In the genomic region with DNA sequence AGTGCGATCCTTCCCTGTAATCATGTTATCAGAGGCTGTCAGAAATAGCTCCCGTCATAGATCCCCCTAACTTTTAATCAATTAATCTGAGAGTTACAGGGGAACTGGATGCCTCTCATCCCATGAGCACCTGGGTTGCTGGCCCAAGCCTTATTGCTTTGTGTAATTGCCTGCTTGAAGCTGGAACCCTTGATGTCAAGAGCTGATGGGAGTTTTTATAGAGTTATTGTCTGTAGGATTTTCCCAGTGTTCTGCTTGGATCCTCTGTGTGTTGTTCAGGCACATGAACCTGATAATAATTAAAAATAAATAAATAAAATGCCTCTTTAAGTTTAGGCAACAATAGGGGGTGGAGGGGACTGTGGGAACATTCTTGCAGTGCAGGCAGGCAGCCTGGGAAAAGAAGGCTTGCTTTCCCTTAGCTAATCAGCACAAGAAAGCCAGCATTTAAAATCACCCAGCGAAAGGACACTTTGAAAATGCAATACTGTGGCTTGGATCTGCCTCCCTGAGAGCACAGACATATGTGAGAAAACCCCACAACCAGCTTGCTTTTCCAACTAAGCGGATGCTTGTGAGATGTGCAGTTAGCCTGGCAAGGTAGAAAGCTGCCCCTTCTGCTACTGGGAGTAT, we compare ENCODE assay signal across 10 mouse cellular contexts. TPM values are rescaled to one million over a fixed set of nuclear protein-coding genes. Genes with fewer than 3 reads are reported as not detected.
DNase-seq lines count a peak whose midpoint lies in the region; ATAC-seq and TF ChIP-seq lines count a peak whose summit lies in the region.
"Had no signal": no experiment of that assay in that cellular context is flagged by ENCODE, and none has a peak within 500 bp of the region (broad histone marks: within the 10 kb centered on the region; RNA-seq: fewer than 3 reads in every experiment).

No protein-coding gene starts in this region.

- H3K4me2 ChIP-seq in embryonic facial prominence, embryonic 13.5 days: peak overlapping the region; percentile 5; the same call in 1 of the 2 replicates
- H3K4me2 ChIP-seq in hindbrain, embryonic 16.5 days (ENCODE audit: low read length): no peak overlapping the region
- no peak overlapping the region; the same call in 1 of the 2 replicates for H3K4me2 ChIP-seq in neural tube, embryonic 14.5 days (ENCODE audit: low read depth, low read length)
- H3K4me2 ChIP-seq: liver, embryonic 15.5 days had no signal

- H3K27me3 ChIP-seq in embryonic facial prominence, embryonic 13.5 days: no peaks in the 10 kb centered on the region
- H3K27me3 ChIP-seq in hindbrain, embryonic 16.5 days (replicated peaks; ENCODE audit: control insufficient read depth, insufficient read depth, low read length): no peaks in the 10 kb centered on the region
- no peaks in the 10 kb centered on the region for H3K27me3 ChIP-seq in neural tube, embryonic 14.5 days (ENCODE audit: control insufficient read depth, insufficient read depth, low read length)
- H3K27me3 ChIP-seq: liver, embryonic 15.5 days had no signal

- no peaks in the 10 kb centered on the region for H3K36me3 ChIP-seq in embryonic facial prominence, embryonic 13.5 days
- no peaks in the 10 kb centered on the region for H3K36me3 ChIP-seq in hindbrain, embryonic 16.5 days (ENCODE audit: control insufficient read depth, insufficient read depth, low read length)
- no peaks in the 10 kb centered on the region for H3K36me3 ChIP-seq in neural tube, embryonic 14.5 days (ENCODE audit: control insufficient read depth, insufficient read depth, low read length)
- H3K36me3 ChIP-seq: liver, embryonic 15.5 days had no signal

- H3K9ac ChIP-seq in embryonic facial prominence, embryonic 13.5 days: 0 out of 2 replicates have a peak overlapping the region, but pooled peaks have one; percentile 11
- no peak overlapping the region for H3K9ac ChIP-seq in hindbrain, embryonic 16.5 days (ENCODE audit: low read depth, low read length)
- H3K9ac ChIP-seq in neural tube, embryonic 14.5 days (replicated peaks; ENCODE audit: low read depth, low read length): no peak overlapping the region
- H3K9ac ChIP-seq: liver, embryonic 15.5 days had no signal

- H3K27ac ChIP-seq in layer of hippocampus, adult 2 months: peak overlapping the region; percentile 74
- peak overlapping the region; percentile 72 for H3K27ac ChIP-seq in embryonic facial prominence, embryonic 13.5 days
- H3K27ac ChIP-seq in hindbrain, embryonic 16.5 days (ENCODE audit: low read depth, low read length): peak overlapping the region; percentile 41; the same call in 1 of the 2 replicates
- peak overlapping the region; percentile 67 for H3K27ac ChIP-seq in neural tube, embryonic 14.5 days (ENCODE audit: low read depth, low read length)
- H3K27ac ChIP-seq: liver, embryonic 15.5 days had no signal

- WGBS in embryonic facial prominence, embryonic 13.5 days: 25% methylated on average over 4 of the region's 4 CpGs
- 21% methylated on average over 4 of the region's 4 CpGs for WGBS in hindbrain, embryonic 16.5 days
- whole genome bisulfite sequencing in neural tube, embryonic 14.5 days: 13% methylated on average over 4 of the region's 4 CpGs

- H3K4me3 ChIP-seq in layer of hippocampus, adult 2 months: no peak overlapping the region
- H3K4me3 ChIP-seq in embryonic facial prominence, embryonic 13.5 days: no peak overlapping the region
- H3K4me3 ChIP-seq in hindbrain, embryonic 16.5 days (ENCODE audit: low read length): no peak overlapping the region
- H3K4me3 ChIP-seq in neural tube, embryonic 14.5 days (ENCODE audit: low read depth, low read length): no peak overlapping the region
- H3K4me3 ChIP-seq: liver, embryonic 15.5 days had no signal

- peaks cover 84% of the 10 kb centered on the region for H3K4me1 ChIP-seq in embryonic facial prominence, embryonic 13.5 days
- H3K4me1 ChIP-seq in hindbrain, embryonic 16.5 days (ENCODE audit: control insufficient read depth, insufficient read depth, low read depth, low read length): peaks cover 41% of the 10 kb centered on the region
- H3K4me1 ChIP-seq in neural tube, embryonic 14.5 days (ENCODE audit: control insufficient read depth, insufficient read depth, low read length): peaks cover 51% of the 10 kb centered on the region

- no peak for DNase-seq in layer of hippocampus, adult 2 months (ENCODE audit: low spot score in 2 of 2)
- DNase-seq in layer of hippocampus, adult 9-10 months (ENCODE audit: low spot score): no peak
- DNase-seq in cerebellum, adult 11 months: no peak
- DNase-seq in thymus, postnatal 14 days: no peak

- H3K9me3 ChIP-seq in embryonic facial prominence, embryonic 13.5 days: no peaks in the 10 kb centered on the region
- H3K9me3 ChIP-seq in hindbrain, embryonic 16.5 days (ENCODE audit: control insufficient read depth, low read length): no peaks in the 10 kb centered on the region
- no peaks in the 10 kb centered on the region for H3K9me3 ChIP-seq in neural tube, embryonic 14.5 days (ENCODE audit: control insufficient read depth, low read length)
- H3K9me3 ChIP-seq: G1E; liver, embryonic 15.5 days had no signal

- ATAC-seq in embryonic facial prominence, embryonic 13.5 days (ENCODE audit: insufficient number of reproducible peaks, insufficient read depth, low FRiP score, low TSS enrichment, low read depth): no peak
- ATAC-seq in hindbrain, embryonic 16.5 days: peak; percentile 22; the same call in 1 of the 2 replicates
- ATAC-seq in neural tube, embryonic 14.5 days (ENCODE audit: low read depth): peak; percentile 7; the same call in 1 of the 2 replicates
- ATAC-seq in monocyte, adult 5-6 weeks (replicated peaks; ENCODE audit: insufficient number of reproducible peaks, low FRiP score, low TSS enrichment, poor library complexity, severe bottlenecking): no peak

- TF ChIP-seq CTCF in layer of hippocampus, adult 2 months (conservative IDR thresholded peaks at IDR 0.05): no peak

RNA-seq across cellular contexts. Expression of gene Sept11, which starts 33.8 kb away (rescaled TPM):
- 100 to 1,000 TPM; 107 to 115 TPM for total RNA-seq in layer of hippocampus, adult 2 months (2021)
- polyA plus RNA-seq in embryonic facial prominence, embryonic 13.5 days (2015; fragmentation: Nextera tagmentation; extraction: Ambion mirVana): 220 and 238 TPM in 2 replicates
- 125 and 150 TPM in 2 replicates for polyA plus RNA-seq in hindbrain, embryonic 16.5 days (2015; fragmentation: Nextera tagmentation; extraction: Ambion mirVana)
- 135 and 167 TPM in 2 replicates for polyA plus RNA-seq in neural tube, embryonic 14.5 days (2014; fragmentation: Nextera tagmentation; extraction: Ambion mirVana)
- total RNA-seq in monocyte, adult 5-6 weeks (2017): 78.7 to 182 TPM (median 86.3 TPM) in 3 replicates

Comparison
In these comparisons a context has a peak if more than half of its experiments do, and no peak if none do; other contexts are left out.
1. ATAC-seq: peak in hindbrain, embryonic 16.5 days (single experiment) and neural tube, embryonic 14.5 days (single experiment); none in embryonic facial prominence, embryonic 13.5 days (single experiment) and monocyte, adult 5-6 weeks (single experiment).
2. Peak in every context shown above with its lines, with median percentiles within 50 percentile points of each other: H3K27ac ChIP-seq.